Mouse (Mus musculus): ENCODE measurements around the gene Ces2h. TPM values are rescaled to one million over a fixed set of nuclear protein-coding genes. Genes with fewer than 3 reads are reported as not detected.

The Ces2h gene
- total RNA-seq, 2 experiments from 2014 or later = not detected

GRCm38 (mm10) chr8:105068971-105069370 is 68.3 kb downstream of the Ces2h start:
- no peak for DNase-seq (ENCODE audit: low spot score in 2 of 2)
- intact Hi-C loops (cut with DNase I) = no loop called here

Other genes starting within 250 kb of the Ces2h start
- under 1 TPM; 0.46 to 0.47 TPM for gene Ces2b, start 169.3 kb upstream of the Ces2h start, total RNA-seq (2021)
- not detected for gene Ces2c, start 153.8 kb upstream of the Ces2h start, total RNA-seq (2021)
- gene Ces2e, start 74.6 kb upstream of the Ces2h start, total RNA-seq (2021) = under 1 TPM in 1 of 2 experiments, not detected in 1; 0.17 TPM
- gene Ces2f, start 53.5 kb upstream of the Ces2h start, total RNA-seq (2021) = not detected
- gene Ces2g, start 39.1 kb upstream of the Ces2h start, total RNA-seq (2021) = under 1 TPM; 0.24 to 0.25 TPM
- gene Ces3a, start 47.7 kb downstream of the Ces2h start, total RNA-seq (2021) = not detected
- gene Ces3b, start 82.9 kb downstream of the Ces2h start, total RNA-seq (2021) = not detected
- gene Ces4a, start 130.9 kb downstream of the Ces2h start, total RNA-seq (2021) = not detected
- 10 to 100 TPM; 20.7 to 23.1 TPM for gene Cbfb, start 169.8 kb downstream of the Ces2h start, total RNA-seq (2021)
- 10 to 100 TPM; 31.7 to 32.1 TPM for gene D230025D16Rik, start 224.3 kb downstream of the Ces2h start, total RNA-seq (2021)